ENCODE assay signal across 10 mouse cellular contexts in genomic region chr14:60988228-60988627, GRCm38 (mm10). TPM values are rescaled to one million over a fixed set of nuclear protein-coding genes. Genes with fewer than 3 reads are reported as not detected.
DNase-seq lines count a peak whose midpoint lies in the region; ATAC-seq and TF ChIP-seq lines count a peak whose summit lies in the region.
"Had no signal": no experiment of that assay in that cellular context is flagged by ENCODE, and none has a peak within 500 bp of the region (broad histone marks: within the 10 kb centered on the region; RNA-seq: fewer than 3 reads in every experiment).

No protein-coding gene starts in this region.

- H3K4me2 ChIP-seq in heart, postnatal 0 days (ENCODE audit: low read depth, low read length) = no peak overlapping the region
- H3K4me2 ChIP-seq in forebrain, embryonic 13.5 days = no peak overlapping the region
- H3K4me2 ChIP-seq in stomach, embryonic 16.5 days (ENCODE audit: low read depth, low read length) = no peak overlapping the region

- 33% methylated on average over 6 of the region's 6 CpGs for WGBS in heart, postnatal 0 days
- 38% methylated on average over 6 of the region's 6 CpGs for WGBS in forebrain, embryonic 13.5 days
- WGBS in stomach, embryonic 16.5 days = 37% methylated on average over 6 of the region's 6 CpGs

- H3K4me3 ChIP-seq in heart, postnatal 0 days (ENCODE audit: low read depth, low read length) = no peak overlapping the region
- H3K4me3 ChIP-seq in forebrain, embryonic 13.5 days = no peak overlapping the region
- no peak overlapping the region for H3K4me3 ChIP-seq in stomach, embryonic 16.5 days (replicated peaks; ENCODE audit: low read length)

- peak; percentile 50 for DNase-seq in heart, postnatal 0 days (ENCODE audit: low spot score)
- no peak for DNase-seq in heart, postnatal 36 days
- DNase-seq in thymus, postnatal 14 days = peak; percentile 23
- no peak for DNase-seq in thymus, postnatal 25 days
- no peak for DNase-seq in spleen, adult 18-20 months
- no peak for DNase-seq in testis, postnatal 14 days (ENCODE audit: low spot score)
- DNase-seq: lung, postnatal 36 days; retina, postnatal 1 day had no signal

- TF ChIP-seq CTCF in heart, postnatal 0 days (IDR thresholded peaks at IDR 0.05; ENCODE audit: low read depth) = no peak

- intact Hi-C loops in heart, postnatal 36 days (cut with DNase I) = no loop called here

- ATAC-seq in heart, postnatal 0 days (ENCODE audit: insufficient read depth, low read depth) = peak; percentile 69
- 0 out of 2 replicates have a peak, but pooled peaks have one; percentile 33 for ATAC-seq in forebrain, embryonic 13.5 days
- ATAC-seq in stomach, embryonic 16.5 days (ENCODE audit: insufficient read depth, low FRiP score) = peak; percentile 42; the same call in 1 of the 2 replicates

- TF ChIP-seq EP300 in heart, postnatal 0 days (IDR thresholded peaks at IDR 0.05; ENCODE audit: low read depth) = no peak

- H3K4me1 ChIP-seq in heart, postnatal 0 days (ENCODE audit: control insufficient read depth, insufficient read depth) = peaks cover 15% of the 10 kb centered on the region
- peaks cover 64% of the 10 kb centered on the region for H3K4me1 ChIP-seq in forebrain, embryonic 13.5 days
- H3K4me1 ChIP-seq in stomach, embryonic 16.5 days (ENCODE audit: control insufficient read depth, insufficient read depth, low read length) = peaks cover 25% of the 10 kb centered on the region

- no peak overlapping the region for H3K9ac ChIP-seq in heart, postnatal 0 days (replicated peaks; ENCODE audit: low read depth, low read length)
- H3K9ac ChIP-seq in forebrain, embryonic 13.5 days = no peak overlapping the region
- no peak overlapping the region for H3K9ac ChIP-seq in stomach, embryonic 16.5 days (ENCODE audit: low read length)

- no peaks in the 10 kb centered on the region for H3K36me3 ChIP-seq in heart, postnatal 0 days (replicated peaks; ENCODE audit: control insufficient read depth, insufficient read depth, low read length)
- H3K36me3 ChIP-seq in forebrain, embryonic 13.5 days (ENCODE audit: poor library complexity, severe bottlenecking) = 0 out of 2 replicates have a peak, but pooled peaks cover 5% of the 10 kb centered on the region
- no peaks in the 10 kb centered on the region for H3K36me3 ChIP-seq in stomach, embryonic 16.5 days (ENCODE audit: control insufficient read depth, insufficient read depth, low read length)

- H3K27me3 ChIP-seq in heart, postnatal 0 days (ENCODE audit: control insufficient read depth, insufficient read depth, low read length) = no peaks in the 10 kb centered on the region
- H3K27me3 ChIP-seq in forebrain, embryonic 13.5 days = no peaks in the 10 kb centered on the region
- H3K27me3 ChIP-seq in stomach, embryonic 16.5 days (ENCODE audit: control insufficient read depth, insufficient read depth, low read length) = no peaks in the 10 kb centered on the region

- peak overlapping the region; percentile 30; the same call in 1 of the 2 replicates for H3K27ac ChIP-seq in heart, postnatal 0 days (ENCODE audit: low read depth)
- 0 out of 2 replicates have a peak overlapping the region, but pooled peaks have one; percentile 10 for H3K27ac ChIP-seq in forebrain, embryonic 13.5 days
- H3K27ac ChIP-seq in stomach, embryonic 16.5 days (ENCODE audit: low read length) = peak overlapping the region; percentile 65; the same call in 1 of the 2 replicates

- no peaks in the 10 kb centered on the region for H3K9me3 ChIP-seq in heart, postnatal 0 days (replicated peaks; ENCODE audit: control insufficient read depth, low read length)
- H3K9me3 ChIP-seq in forebrain, embryonic 13.5 days (replicated peaks) = no peaks in the 10 kb centered on the region
- no peaks in the 10 kb centered on the region for H3K9me3 ChIP-seq in stomach, embryonic 16.5 days (replicated peaks; ENCODE audit: control insufficient read depth, low read length)

RNA-seq across cellular contexts. Expression of gene Tnfrsf19, which starts 58.1 kb away (rescaled TPM):
- 6.4 and 23.0 TPM in 2 replicates for total RNA-seq in heart, postnatal 0 days (2014; rRNA removed; ENCODE audit: low replicate concordance)
- polyA plus RNA-seq in heart, postnatal 0 days (2015; fragmentation: Nextera tagmentation; extraction: Ambion mirVana) = 7.0 and 8.7 TPM in 2 replicates
- total RNA-seq in heart, postnatal 36 days (2021) = 1 to 10 TPM; 2.4 to 6.2 TPM
- polyA plus RNA-seq in forebrain, embryonic 13.5 days (2015; fragmentation: Nextera tagmentation; extraction: Ambion mirVana) = 61.3 and 84.4 TPM in 2 replicates
- 37.2 and 38.0 TPM in 2 replicates for polyA plus RNA-seq in stomach, embryonic 16.5 days (2015; fragmentation: Nextera tagmentation; extraction: Ambion mirVana)

Comparison
In these comparisons a context has a peak if more than half of its experiments do, and no peak if none do; other contexts are left out.
1. DNase-seq: peak in heart, postnatal 0 days (single experiment) and thymus, postnatal 14 days (single experiment); none in heart, postnatal 36 days (0 of 2), thymus, postnatal 25 days (single experiment), spleen, adult 18-20 months (0 of 2) and testis, postnatal 14 days (single experiment).
2. H3K27ac ChIP-seq: peak in every context shown above with its lines; median percentile 65 in stomach, embryonic 16.5 days; 30 in heart, postnatal 0 days; 10 in forebrain, embryonic 13.5 days.
3. Peak in every context shown above with its lines, with median percentiles within 50 percentile points of each other: ATAC-seq.